Mouse (Mus musculus): ENCODE measurements around the gene Mta3.

DNA sequence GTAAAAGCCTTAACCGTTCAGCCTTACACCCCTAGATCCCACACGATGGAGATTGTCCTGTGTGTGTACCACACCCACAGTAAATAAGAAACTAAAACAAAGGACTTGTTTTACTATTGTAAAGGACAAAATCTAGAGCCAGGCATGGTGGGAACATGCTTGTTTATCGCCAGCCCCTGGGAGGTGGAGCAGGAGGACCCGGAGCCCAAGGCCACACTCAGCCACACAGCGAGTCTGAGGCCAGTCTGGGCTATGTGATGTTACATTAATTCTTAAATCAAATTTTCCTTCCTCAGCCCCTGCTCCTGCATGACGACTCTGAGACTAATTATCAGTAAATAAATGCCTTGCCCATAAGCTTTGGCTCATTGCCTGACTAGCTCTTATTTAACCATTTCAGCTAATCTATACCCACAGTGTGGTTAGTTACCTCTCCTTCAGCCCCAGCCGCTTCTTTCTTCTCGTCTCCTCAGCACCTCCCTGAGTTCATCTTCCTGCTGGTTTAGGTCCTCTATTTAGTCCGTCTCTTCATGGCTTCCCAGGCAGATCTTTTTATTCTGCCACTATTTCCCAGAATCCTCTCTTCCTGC, 71.6 kb downstream of the Mta3 start:
- no peak for TF ChIP-seq CTCF (IDR thresholded peaks at IDR 0.05; ENCODE audit: low read depth, low read length)
- no peak for TF ChIP-seq EP300 (IDR thresholded peaks at IDR 0.05; ENCODE audit: insufficient read depth, low read depth, low read length)

All from ES-Bruce4 (cell line).